Mouse (Mus musculus) hindbrain, embryonic 11.5 days (tissue): ENCODE measurements around the gene Sun1. TPM values are rescaled to one million over a fixed set of nuclear protein-coding genes. Genes with fewer than 3 reads are reported as not detected.

Experiments used
- ATAC-seq: fragments of 200-750 bp; cut with Nextera tagmentation; 2 replicates; pipeline ENCODE4 v1.8.0; 2017; ENCODE audit warnings: mild to moderate bottlenecking, moderate TSS enrichment, moderate library complexity; ENCODE audit not compliant: low FRiP score
- DNase-seq: peaks from one replicate; pipeline ENCODE4 v3.0.0-alpha.2; 2015; ENCODE audit warnings: low spot score
- H3K27ac ChIP-seq: fragments of 300-500 bp; sonication (generic); 2 replicates; pipeline ENCODE4 v1.5.1; 2014; ENCODE audit warnings: mild to moderate bottlenecking, low read depth, low read length
- H3K27me3 ChIP-seq: fragments of 300-500 bp; sonication (generic); 2 replicates; pipeline ENCODE4 v1.6.1; 2014; ENCODE audit warnings: mild to moderate bottlenecking, low read length, moderate library complexity, mixed read lengths; ENCODE audit not compliant: control insufficient read depth, insufficient read depth
- H3K36me3 ChIP-seq: fragments of 300-500 bp; sonication (generic); 2 replicates; pipeline ENCODE4 v1.6.1; 2014; ENCODE audit warnings: mild to moderate bottlenecking, low read length, moderate library complexity, mixed read lengths; ENCODE audit not compliant: control insufficient read depth, insufficient read depth
- H3K4me1 ChIP-seq: fragments of 300-500 bp; sonication (generic); replicated peaks from 2 replicates; pipeline ENCODE4 v1.6.1; 2014; ENCODE audit warnings: low read length, mixed read lengths; ENCODE audit not compliant: control insufficient read depth, insufficient read depth
- H3K4me2 ChIP-seq: fragments of 300-500 bp; sonication (generic); replicated peaks from 2 replicates; pipeline ENCODE4 v1.6.1; 2014; ENCODE audit warnings: mild to moderate bottlenecking, low read depth, low read length
- H3K4me3 ChIP-seq: fragments of 300-500 bp; sonication (generic); 2 replicates; pipeline ENCODE4 v1.5.1; 2014; ENCODE audit warnings: low read depth, low read length
- H3K9ac ChIP-seq: fragments of 300-500 bp; sonication (generic); 2 replicates; pipeline ENCODE4 v1.6.1; 2014; ENCODE audit warnings: low read depth, low read length
- H3K9me3 ChIP-seq: fragments of 300-500 bp; sonication (generic); 2 replicates; pipeline ENCODE4 v1.6.1; 2016; ENCODE audit warnings: low read length; ENCODE audit not compliant: control insufficient read depth
- WGBS: fragments of 180-500 bp; shearing (Covaris S2); extraction: QIAGEN DNeasy Blood & Tissue Kit; methylation state at CpG from one replicate; pipeline ENCODE4 v1.1.7; 2014; 5-methylcytosine and 5-hydroxymethylcytosine counted together
- polyA plus RNA-seq: library from polyadenylated mRNA; unstranded; fragments of >200 nt; fragmentation: Nextera tagmentation; extraction: Ambion mirVana; gene quantifications from 2 replicates; pipeline ENCODE4 v1.2.1, GENCODE M21; 2014

Sun1 gene
- polyA plus RNA-seq, 1 experiment from 2014 or later, result 38.4 TPM

- Histone ChIP-seq H3K4me1 (peaks cover 3% of the 10 kb centered on the region; the same call in 1 of the 2 replicates), H3K27ac (no peak overlapping the region), H3K4me2 (no peak overlapping the region), H3K9ac (no peak overlapping the region), H3K27me3 (no peaks in the 10 kb centered on the region), H3K36me3 (peaks cover 11% of the 10 kb centered on the region), H3K9me3 (no peaks in the 10 kb centered on the region), H3K4me3 (no peak overlapping the region)
- DNase-seq, result no peak
- WGBS, result 87% methylated on average over 3 of the region's 3 CpGs
- no peak for ATAC-seq
Observed at GRCm38 (mm10) chr5:139248846-139249245, 48.4 kb downstream of the Sun1 start.

GRCm38 (mm10) chr5:139251279-139251678 lies 50.8 kb downstream of the Sun1 start:
- Histone ChIP-seq H3K4me3 (no peak overlapping the region), H3K9ac (no peak overlapping the region), H3K4me1 (peaks cover 3% of the 10 kb centered on the region; the same call in 1 of the 2 replicates), H3K27me3 (no peaks in the 10 kb centered on the region), H3K27ac (no peak overlapping the region), H3K4me2 (peak overlapping the region; percentile 38; the same call in 1 of the 2 replicates), H3K36me3 (peaks cover 4% of the 10 kb centered on the region; the same call in 1 of the 2 replicates), H3K9me3 (no peaks in the 10 kb centered on the region)
- WGBS, result 83% methylated on average over 7 of the region's 7 CpGs
- ATAC-seq (no peak), DNase-seq (no peak)

GRCm38 (mm10) chr5:139251736-139252080 lies 51.3 kb downstream of the Sun1 start:
- H3K9me3 ChIP-seq, result no peaks in the 10 kb centered on the region
- H3K27me3 ChIP-seq, result no peaks in the 10 kb centered on the region
- peaks cover 3% of the 10 kb centered on the region; the same call in 1 of the 2 replicates for H3K4me1 ChIP-seq
- DNase-seq (no peak), ATAC-seq (peak; percentile 74)
- peak overlapping the region; percentile 38 for H3K4me2 ChIP-seq
- H3K4me3 ChIP-seq, result peak overlapping the region; percentile 80
- WGBS, result under 1% methylated on average over 8 of the region's 8 CpGs
- H3K36me3 ChIP-seq, result peaks cover 4% of the 10 kb centered on the region; the same call in 1 of the 2 replicates
- peak overlapping the region; percentile 65; the same call in 1 of the 2 replicates for H3K27ac ChIP-seq
- peak overlapping the region; percentile 66 for H3K9ac ChIP-seq

GRCm38 (mm10) chr5:139252081-139252909 lies 51.9 kb downstream of the Sun1 start, which contains the start of gene Get4:
Get4 (plus strand) TSS chr5:139252324.
- Histone ChIP-seq H3K9ac (peak within 1 kb of the TSS; percentile 69), H3K9me3 (no peaks in the 10 kb centered on the region), H3K27me3 (no peaks in the 10 kb centered on the region), H3K4me1 (peaks cover 3% of the 10 kb centered on the region; the same call in 1 of the 2 replicates), H3K27ac (peak within 1 kb of the TSS; percentile 83), H3K4me2 (peak within 1 kb of the TSS; percentile 38), H3K4me3 (peak within 1 kb of the TSS; percentile 80), H3K36me3 (peaks cover under 1% of the 10 kb centered on the region; the same call in 1 of the 2 replicates)
- peak; percentile 96 for ATAC-seq
- WGBS, result under 1% methylated on average over 84 of the region's 90 CpGs
- DNase-seq, result peak; percentile 100

DNA sequence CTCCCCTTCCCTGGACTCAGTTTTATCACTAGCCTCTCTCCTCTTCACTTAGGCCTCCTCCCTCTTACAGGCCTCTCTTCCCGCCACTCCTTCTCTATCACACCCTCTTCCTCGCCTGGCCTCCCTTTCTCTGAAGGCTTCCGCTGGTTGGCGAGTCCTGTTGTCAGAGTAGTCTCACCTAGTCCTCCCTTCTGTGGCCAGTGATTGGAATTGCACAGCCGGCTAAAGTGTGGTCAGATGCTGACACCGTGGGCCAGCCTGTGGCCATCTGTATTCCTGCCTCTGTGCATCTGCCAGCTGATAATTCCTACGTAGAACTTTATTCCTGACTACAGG lies 52.4 kb downstream of the Sun1 start:
- ATAC-seq, result peak; percentile 23
- Histone ChIP-seq H3K4me2 (peak overlapping the region; percentile 38), H3K36me3 (no peaks in the 10 kb centered on the region; the same call in 1 of the 2 replicates), H3K4me3 (peak overlapping the region; percentile 80), H3K9ac (peak overlapping the region; percentile 69), H3K4me1 (peaks cover 3% of the 10 kb centered on the region; the same call in 1 of the 2 replicates), H3K27ac (peak overlapping the region; percentile 83), H3K27me3 (no peaks in the 10 kb centered on the region), H3K9me3 (no peaks in the 10 kb centered on the region)
- DNase-seq, result no peak
- WGBS, result 1% methylated on average over 7 of the region's 7 CpGs

DNA sequence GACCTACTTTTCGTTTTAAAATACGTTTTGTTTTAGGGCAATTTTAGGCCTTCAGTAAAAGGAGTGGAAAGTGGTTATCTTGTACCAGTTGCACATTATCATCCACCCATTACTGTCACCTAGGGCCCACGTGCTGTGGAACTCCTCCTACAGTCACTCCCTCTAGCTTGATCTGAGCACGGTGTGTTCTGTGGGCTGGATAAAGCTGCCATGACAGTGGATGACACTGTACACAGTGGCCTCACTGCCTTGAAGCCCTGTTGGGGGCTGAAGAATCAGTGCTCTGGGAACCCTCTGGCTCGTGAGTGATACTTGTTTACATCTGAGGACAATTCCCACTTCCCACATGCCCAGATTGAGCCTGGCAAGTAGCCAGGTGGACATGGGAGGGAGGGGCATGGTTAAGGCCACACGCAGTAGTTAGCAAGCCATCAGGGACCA lies 52.9 kb downstream of the Sun1 start:
- 21% methylated on average over 6 of the region's 6 CpGs for WGBS
- Histone ChIP-seq H3K4me1 (peaks cover 3% of the 10 kb centered on the region; the same call in 1 of the 2 replicates), H3K9me3 (no peaks in the 10 kb centered on the region), H3K36me3 (no peaks in the 10 kb centered on the region; the same call in 1 of the 2 replicates), H3K27me3 (no peaks in the 10 kb centered on the region), H3K27ac (peak overlapping the region; percentile 83; the same call in 1 of the 2 replicates), H3K9ac (peak overlapping the region; percentile 69), H3K4me2 (peak overlapping the region; percentile 38), H3K4me3 (peak overlapping the region; percentile 80)
- ATAC-seq (no peak), DNase-seq (peak; percentile 7)

DNA sequence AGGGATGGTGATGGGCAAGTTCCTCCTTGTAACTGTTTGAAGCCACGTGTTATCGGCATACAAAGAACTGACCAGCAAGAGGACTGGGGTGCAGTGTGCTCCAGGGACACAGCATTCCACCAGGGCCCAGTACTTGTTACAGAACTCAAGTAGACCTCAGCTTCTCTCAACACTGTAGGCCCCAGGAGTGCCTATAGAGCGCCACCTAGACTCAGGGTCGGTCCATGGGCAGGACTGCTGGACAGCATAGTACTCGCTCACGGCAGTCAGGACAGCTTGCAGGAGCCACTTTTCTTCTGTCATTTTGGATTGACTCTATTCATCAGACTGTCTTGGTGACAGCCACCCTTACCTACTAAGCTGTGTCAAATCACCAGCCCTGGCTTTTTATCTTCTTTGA lies 54.5 kb downstream of the Sun1 start:
- H3K9me3 ChIP-seq, result no peaks in the 10 kb centered on the region
- WGBS, result 89% methylated on average over 6 of the region's 6 CpGs
- H3K27me3 ChIP-seq, result no peaks in the 10 kb centered on the region
- no peak overlapping the region for H3K4me2 ChIP-seq
- no peak for DNase-seq
- no peak overlapping the region for H3K9ac ChIP-seq
- no peak overlapping the region for H3K4me3 ChIP-seq
- no peak for ATAC-seq
- H3K36me3 ChIP-seq, result no peaks in the 10 kb centered on the region
- H3K4me1 ChIP-seq, result peaks cover 3% of the 10 kb centered on the region; the same call in 1 of the 2 replicates
- H3K27ac ChIP-seq, result no peak overlapping the region

- no peak for DNase-seq
- no peak for ATAC-seq
- Histone ChIP-seq H3K36me3 (no peaks in the 10 kb centered on the region), H3K4me3 (no peak overlapping the region), H3K9ac (no peak overlapping the region), H3K9me3 (no peaks in the 10 kb centered on the region), H3K4me1 (peaks cover 3% of the 10 kb centered on the region; the same call in 1 of the 2 replicates), H3K4me2 (no peak overlapping the region), H3K27ac (no peak overlapping the region), H3K27me3 (no peaks in the 10 kb centered on the region)
- 91% methylated on average over 6 of the region's 6 CpGs for WGBS
Observed at GRCm38 (mm10) chr5:139255777-139256176, 55.3 kb downstream of the Sun1 start.
